Mouse (Mus musculus) bone marrow macrophage, adult 2 months (primary cell): ENCODE measurements around the gene Atp5j.

Experiments used
- CTCF ChIP-seq: IDR thresholded peaks from 2 replicates; pipeline ENCODE4 v1.5.1; 2012; ENCODE audit warnings: low read depth, mild to moderate bottlenecking, low read length, moderate library complexity
- POLR2A ChIP-seq: IDR thresholded peaks from 2 replicates; pipeline ENCODE4 v1.6.1; 2012; ENCODE audit warnings: mild to moderate bottlenecking, low read depth, low read length, borderline replicate concordance

- TF ChIP-seq POLR2A (no peak), CTCF (no peak)
Measured at GRCm38 (mm10) chr16:84793401-84793800, 42.0 kb downstream of the Atp5j start.
